ENCODE assay signal across 6 mouse cellular contexts in genomic region chr1:42607466-42608043, GRCm38 (mm10).
DNase-seq lines count a peak whose midpoint lies in the region; ATAC-seq and TF ChIP-seq lines count a peak whose summit lies in the region.
"Not testable (repeated sequence)": the region's sequence is repeated elsewhere in the genome, so short reads cannot be mapped to it uniquely, and the experiment has no call there.

No protein-coding gene starts in this region.

- H3K4me1 ChIP-seq in forebrain, embryonic 13.5 days; hindbrain, embryonic 12.5 days; hindbrain, postnatal 0 days (ENCODE audit: insufficient read depth, low read length); limb, embryonic 13.5 days; lung, embryonic 15.5 days; midbrain, embryonic 15.5 days: not testable (repeated sequence)

- not testable (repeated sequence) for H3K9ac ChIP-seq in forebrain, embryonic 13.5 days; hindbrain, embryonic 12.5 days; hindbrain, postnatal 0 days (replicated peaks; ENCODE audit: low read length); limb, embryonic 13.5 days; lung, embryonic 15.5 days; midbrain, embryonic 15.5 days

- 94% methylated on average over 4 of the region's 4 CpGs for WGBS in forebrain, embryonic 13.5 days
- 92% methylated on average over 4 of the region's 4 CpGs for WGBS in hindbrain, embryonic 12.5 days
- WGBS in hindbrain, postnatal 0 days = 92% methylated on average over 4 of the region's 4 CpGs
- 83% methylated on average over 4 of the region's 4 CpGs for WGBS in limb, embryonic 13.5 days
- 87% methylated on average over 4 of the region's 4 CpGs for WGBS in lung, embryonic 15.5 days
- 94% methylated on average over 4 of the region's 4 CpGs for WGBS in midbrain, embryonic 15.5 days

- H3K27ac ChIP-seq in forebrain, embryonic 13.5 days; hindbrain, embryonic 12.5 days; hindbrain, postnatal 0 days; limb, embryonic 13.5 days; lung, embryonic 15.5 days; midbrain, embryonic 15.5 days: not testable (repeated sequence)

- ATAC-seq in forebrain, embryonic 13.5 days = peak; percentile 48; the same call in 1 of the 2 replicates
- ATAC-seq in hindbrain, embryonic 12.5 days (ENCODE audit: low FRiP score) = peak; percentile 32; the same call in 1 of the 2 replicates
- ATAC-seq in hindbrain, postnatal 0 days = peak; percentile 49; the same call in 1 of the 2 replicates
- 0 out of 2 replicates have a peak, but pooled peaks have one; percentile 32 for ATAC-seq in limb, embryonic 13.5 days (ENCODE audit: low FRiP score, low read depth)
- ATAC-seq in lung, embryonic 15.5 days (ENCODE audit: borderline replicate concordance, extremely low read depth, low FRiP score, low TSS enrichment) = peak; percentile 27; the same call in 1 of the 2 replicates
- ATAC-seq in midbrain, embryonic 15.5 days (replicated peaks) = peak; percentile 62; the same call in 1 of the 2 replicates

- not testable (repeated sequence) for H3K9me3 ChIP-seq in forebrain, embryonic 13.5 days (replicated peaks); hindbrain, embryonic 12.5 days (replicated peaks); hindbrain, postnatal 0 days (ENCODE audit: low read length); limb, embryonic 13.5 days; lung, embryonic 15.5 days; midbrain, embryonic 15.5 days

- H3K27me3 ChIP-seq in forebrain, embryonic 13.5 days; hindbrain, embryonic 12.5 days; hindbrain, postnatal 0 days (ENCODE audit: insufficient read depth, low read length); limb, embryonic 13.5 days; lung, embryonic 15.5 days; midbrain, embryonic 15.5 days (replicated peaks): not testable (repeated sequence)

- DNase-seq in hindbrain, postnatal 0 days (ENCODE audit: low spot score) = not testable (repeated sequence)

- TF ChIP-seq CTCF in hindbrain, postnatal 0 days (IDR thresholded peaks at IDR 0.05; ENCODE audit: low read depth) = not testable (repeated sequence)

- H3K36me3 ChIP-seq in forebrain, embryonic 13.5 days (ENCODE audit: poor library complexity, severe bottlenecking); hindbrain, embryonic 12.5 days; hindbrain, postnatal 0 days (ENCODE audit: insufficient read depth, low read length); limb, embryonic 13.5 days; lung, embryonic 15.5 days; midbrain, embryonic 15.5 days (replicated peaks): not testable (repeated sequence)

- H3K4me2 ChIP-seq in forebrain, embryonic 13.5 days; hindbrain, embryonic 12.5 days (replicated peaks); hindbrain, postnatal 0 days (ENCODE audit: low read depth, low read length); limb, embryonic 13.5 days (replicated peaks); lung, embryonic 15.5 days; midbrain, embryonic 15.5 days: not testable (repeated sequence)

- H3K4me3 ChIP-seq in forebrain, embryonic 13.5 days; hindbrain, embryonic 12.5 days; hindbrain, postnatal 0 days (ENCODE audit: low read length); limb, embryonic 13.5 days; lung, embryonic 15.5 days; midbrain, embryonic 15.5 days: not testable (repeated sequence)
